Mouse (Mus musculus): ENCODE results near the gene Stard9. TPM values are rescaled to one million over a fixed set of nuclear protein-coding genes. Genes with fewer than 3 reads are reported as not detected.

The Stard9 gene
- 14.1 and 14.9 TPM in 2 replicates for polyA plus RNA-seq (2014; fragmentation: Nextera tagmentation; extraction: Ambion mirVana)

DNA sequence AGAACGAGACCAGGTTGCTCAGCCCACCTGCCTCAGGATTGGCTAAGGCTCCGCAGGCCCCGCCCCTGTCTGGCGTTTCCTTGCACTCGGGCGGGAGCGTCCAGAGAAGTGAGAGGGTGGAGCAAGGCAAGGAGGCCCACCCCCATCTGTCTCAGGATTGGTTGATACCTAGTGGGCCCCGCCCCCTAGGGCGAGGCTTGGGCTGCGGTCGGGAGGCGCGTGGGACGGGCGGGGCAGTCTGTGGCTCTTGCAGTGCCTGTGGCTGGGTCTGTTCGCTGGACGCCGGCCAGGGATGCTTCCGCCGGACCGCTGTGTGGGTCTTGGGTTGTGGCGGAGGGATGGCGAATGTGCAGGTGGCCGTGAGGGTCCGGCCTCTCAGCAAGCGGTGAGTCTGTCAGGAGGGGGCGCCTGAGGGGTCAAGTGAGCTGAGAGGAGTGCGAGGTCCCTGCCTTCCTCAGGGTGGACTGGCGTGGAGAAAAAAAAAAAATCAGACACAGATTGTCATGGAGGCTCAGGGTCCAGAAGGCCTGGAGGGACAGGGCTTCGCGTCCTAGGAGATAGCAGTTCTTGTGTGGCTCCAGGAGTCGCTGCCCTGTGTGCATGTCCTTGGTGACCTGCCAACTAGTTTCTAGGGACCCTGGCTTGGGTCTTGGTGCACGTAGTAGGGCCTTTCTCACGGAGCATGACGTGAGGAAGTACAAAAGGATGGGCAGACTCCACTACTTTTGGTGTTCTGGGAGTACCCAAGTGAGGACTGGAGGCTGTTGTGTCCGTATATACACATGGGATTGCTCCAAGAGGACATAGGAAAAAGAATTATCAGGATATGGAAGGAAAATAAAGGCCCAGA lies at the start of gene Stard9:
Gene Stard9 (plus strand): TSS at position 236 of the 850 bp plus-strand sequence.
- WGBS: 2% methylated on average over 36 of the region's 36 CpGs
- DNase-seq: peak; percentile 100
- 0 out of 2 replicates have a peak, but pooled peaks cover 7% of the 10 kb centered on the region for H3K4me1 ChIP-seq (ENCODE audit: insufficient read depth)
- no peaks in the 10 kb centered on the region for H3K9me3 ChIP-seq (ENCODE audit: low read depth, low read length)
- peak within 1 kb of the TSS; percentile 57 for H3K4me3 ChIP-seq (ENCODE audit: low read depth, low read length)
- H3K4me2 ChIP-seq: peak within 1 kb of the TSS; percentile 69
- H3K36me3 ChIP-seq (ENCODE audit: insufficient read depth): peaks cover 14% of the 10 kb centered on the region; the same call in 1 of the 2 replicates
- 0 out of 2 replicates have a peak, but pooled peaks have one; percentile 34 for TF ChIP-seq CTCF (IDR thresholded peaks at IDR 0.05; ENCODE audit: low read depth)
- H3K9ac ChIP-seq: peak within 1 kb of the TSS; percentile 57
- H3K27ac ChIP-seq (ENCODE audit: low read depth): peak within 1 kb of the TSS; percentile 65
- H3K27me3 ChIP-seq (ENCODE audit: insufficient read depth, low read length): no peaks in the 10 kb centered on the region
- ATAC-seq (ENCODE audit: insufficient read depth): peak; percentile 100

DNA sequence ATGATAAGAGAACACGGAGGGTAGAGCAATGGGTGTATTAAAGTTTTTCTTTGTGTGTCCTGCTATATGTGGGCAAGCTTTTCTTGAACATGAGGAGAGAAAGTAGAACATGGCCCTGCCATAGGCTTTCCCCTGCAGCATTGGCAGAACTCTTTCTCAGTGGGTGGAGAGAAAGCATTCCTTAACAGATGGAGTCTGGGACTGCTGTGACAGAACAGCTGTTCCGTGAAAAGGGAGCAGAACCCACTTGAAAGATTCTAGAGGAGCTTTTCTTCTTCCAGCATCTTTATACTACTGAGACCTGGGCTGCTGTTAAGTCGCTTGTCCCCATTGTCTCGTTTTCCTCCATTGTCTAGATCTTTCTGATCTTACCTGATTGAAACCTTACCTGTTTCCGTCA lies 39.2 kb upstream of the Stard9 start:
- 79% methylated on average over 5 of the region's 5 CpGs for WGBS
- no peak overlapping the region for H3K9ac ChIP-seq
- no peak for ATAC-seq (ENCODE audit: insufficient read depth)

DNA sequence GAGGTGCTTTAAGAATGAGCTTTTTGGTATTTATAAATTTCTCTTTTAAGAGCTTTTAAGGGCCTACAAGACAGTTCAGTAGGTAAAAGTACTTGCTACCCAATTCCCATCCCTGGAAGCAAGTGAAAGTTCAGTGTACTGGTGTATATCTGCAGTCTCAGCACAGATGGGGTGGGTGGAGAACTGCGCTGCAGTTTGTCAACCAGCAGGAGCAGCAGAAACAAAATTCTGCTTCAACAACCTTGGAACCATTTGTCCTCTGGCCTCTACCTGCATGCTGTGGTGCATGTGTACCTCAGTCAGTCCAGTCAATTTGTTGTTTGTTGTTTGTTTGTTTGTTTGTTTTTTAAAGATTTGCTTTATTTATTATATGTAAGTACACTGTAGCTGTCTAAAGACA lies 36.7 kb upstream of the Stard9 start:
- no peak overlapping the region for H3K9ac ChIP-seq
- H3K4me1 ChIP-seq (ENCODE audit: insufficient read depth): no peaks in the 10 kb centered on the region
- 94% methylated on average over 1 of the region's 1 CpGs for WGBS
- peaks cover 54% of the 10 kb centered on the region for H3K36me3 ChIP-seq (ENCODE audit: insufficient read depth)
- TF ChIP-seq CTCF (IDR thresholded peaks at IDR 0.05; ENCODE audit: low read depth): no peak
- no peak overlapping the region for H3K27ac ChIP-seq (ENCODE audit: low read depth)
- no peak overlapping the region for H3K4me3 ChIP-seq (ENCODE audit: low read depth, low read length)
- no peak for ATAC-seq (ENCODE audit: insufficient read depth)
- H3K9me3 ChIP-seq (ENCODE audit: low read depth, low read length): no peaks in the 10 kb centered on the region
- no peaks in the 10 kb centered on the region for H3K27me3 ChIP-seq (ENCODE audit: insufficient read depth, low read length)
- no peak for DNase-seq
- H3K4me2 ChIP-seq: no peak overlapping the region

More for the DNA sequence above, 39.2 kb upstream of the Stard9 start:
- Histone ChIP-seq H3K4me1 (ENCODE audit: insufficient read depth) (no peaks in the 10 kb centered on the region), H3K4me2 (no peak overlapping the region), H3K27me3 (ENCODE audit: insufficient read depth, low read length) (no peaks in the 10 kb centered on the region), H3K9me3 (ENCODE audit: low read depth, low read length) (no peaks in the 10 kb centered on the region), H3K36me3 (ENCODE audit: insufficient read depth) (peaks cover 47% of the 10 kb centered on the region), H3K4me3 (ENCODE audit: low read depth, low read length) (no peak overlapping the region), H3K27ac (ENCODE audit: low read depth) (no peak overlapping the region)
- no peak for TF ChIP-seq CTCF (IDR thresholded peaks at IDR 0.05; ENCODE audit: low read depth)
- no peak for DNase-seq

- no peak overlapping the region for H3K9ac ChIP-seq
- H3K4me1 ChIP-seq (ENCODE audit: insufficient read depth): no peaks in the 10 kb centered on the region
- no peak overlapping the region for H3K27ac ChIP-seq (ENCODE audit: low read depth)
- H3K27me3 ChIP-seq (ENCODE audit: insufficient read depth, low read length): no peaks in the 10 kb centered on the region
- WGBS: 89% methylated on average over 2 of the region's 2 CpGs
- no peaks in the 10 kb centered on the region for H3K9me3 ChIP-seq (ENCODE audit: low read depth, low read length)
- ATAC-seq (ENCODE audit: insufficient read depth) (no peak), DNase-seq (no peak)
- no peak overlapping the region for H3K4me3 ChIP-seq (ENCODE audit: low read depth, low read length)
- TF ChIP-seq CTCF (IDR thresholded peaks at IDR 0.05; ENCODE audit: low read depth): no peak
- H3K36me3 ChIP-seq (ENCODE audit: insufficient read depth): peaks cover 66% of the 10 kb centered on the region
- no peak overlapping the region for H3K4me2 ChIP-seq
Observed at GRCm38 (mm10) chr2:120597734-120598133, 31.2 kb upstream of the Stard9 start.

DNA sequence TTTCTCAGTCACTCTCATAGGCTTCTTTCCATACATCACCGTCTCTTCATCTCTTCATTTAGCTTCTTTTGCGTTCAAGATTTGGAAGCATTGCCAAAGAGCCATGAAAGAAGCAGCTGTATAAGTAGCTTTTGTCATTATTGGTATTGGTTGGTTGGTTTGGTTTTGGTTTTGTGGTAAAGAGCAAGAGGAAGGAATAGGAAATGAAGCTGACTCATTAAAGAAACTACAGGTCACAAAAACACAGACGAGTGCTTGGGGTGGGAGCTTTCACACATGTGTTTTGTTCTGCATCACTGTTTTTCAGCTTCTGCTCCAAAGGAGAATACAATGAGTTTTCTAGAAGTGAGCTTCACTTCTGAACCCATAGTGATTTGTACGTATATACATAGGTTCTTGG lies 29.4 kb upstream of the Stard9 start:
- DNase-seq: no peak
- Histone ChIP-seq H3K36me3 (ENCODE audit: insufficient read depth) (peaks cover 71% of the 10 kb centered on the region), H3K9me3 (ENCODE audit: low read depth, low read length) (no peaks in the 10 kb centered on the region), H3K4me1 (ENCODE audit: insufficient read depth) (no peaks in the 10 kb centered on the region), H3K4me2 (no peak overlapping the region), H3K27ac (ENCODE audit: low read depth) (no peak overlapping the region), H3K27me3 (ENCODE audit: insufficient read depth, low read length) (no peaks in the 10 kb centered on the region), H3K9ac (no peak overlapping the region), H3K4me3 (ENCODE audit: low read depth, low read length) (no peak overlapping the region)
- ATAC-seq (ENCODE audit: insufficient read depth): no peak
- TF ChIP-seq CTCF (IDR thresholded peaks at IDR 0.05; ENCODE audit: low read depth): no peak
- WGBS: 88% methylated on average over 4 of the region's 4 CpGs

GRCm38 (mm10) chr2:120606021-120606690 lies 22.8 kb upstream of the Stard9 start:
- peaks cover 30% of the 10 kb centered on the region for H3K36me3 ChIP-seq (ENCODE audit: insufficient read depth)
- ATAC-seq (ENCODE audit: insufficient read depth) (no peak), DNase-seq (peak; percentile 55)
- no peaks in the 10 kb centered on the region for H3K27me3 ChIP-seq (ENCODE audit: insufficient read depth, low read length)
- peaks cover 7% of the 10 kb centered on the region for H3K4me1 ChIP-seq (ENCODE audit: insufficient read depth)
- no peak overlapping the region for H3K4me2 ChIP-seq
- H3K4me3 ChIP-seq (ENCODE audit: low read depth, low read length): no peak overlapping the region
- 80% methylated on average over 6 of the region's 6 CpGs for WGBS
- no peaks in the 10 kb centered on the region for H3K9me3 ChIP-seq (ENCODE audit: low read depth, low read length)
- TF ChIP-seq CTCF (IDR thresholded peaks at IDR 0.05; ENCODE audit: low read depth): peak; percentile 30
- no peak overlapping the region for H3K27ac ChIP-seq (ENCODE audit: low read depth)
- no peak overlapping the region for H3K9ac ChIP-seq
